Mouse (Mus musculus) induced T-regulatory cell, adult 2 months (primary cell): ENCODE results near the gene Rnf216.
"Not testable (repeated sequence)": the region's sequence is repeated elsewhere in the genome, so short reads cannot be mapped to it uniquely, and the experiment has no call there.

Experiments
- DNase-seq: peaks from one replicate; pipeline ENCODE4 v3.0.0-alpha.2; 2012; ENCODE audit warnings: low read depth

The Rnf216 gene

GRCm38 (mm10) chr5:143112281-143113246 lies at the start of gene Rnf216:
Gene Rnf216, minus strand, starts transcription at chr5:143112994.
- DNase-seq = peak; percentile 93

- DNase-seq = no peak
Observed at GRCm38 (mm10) chr5:143155534-143155933, 42.7 kb upstream of the Rnf216 start.

GRCm38 (mm10) chr5:143153756-143154155 lies 41.0 kb upstream of the Rnf216 start:
- DNase-seq = no peak

- DNase-seq = no peak
Observed at GRCm38 (mm10) chr5:143150044-143150443, 37.2 kb upstream of the Rnf216 start.

- no peak for DNase-seq
Observed at GRCm38 (mm10) chr5:143149536-143149935, 36.7 kb upstream of the Rnf216 start.

GRCm38 (mm10) chr5:143148661-143149060 lies 35.9 kb upstream of the Rnf216 start:
- DNase-seq = no peak

- DNase-seq = no peak
Observed at GRCm38 (mm10) chr5:143147481-143147880, 34.7 kb upstream of the Rnf216 start, which contains the start of gene Olfr718-ps1. Gene Olfr718-ps1, minus strand, starts transcription at chr5:143147581.

- no peak for DNase-seq
Observed at GRCm38 (mm10) chr5:143137580-143137979, 24.8 kb upstream of the Rnf216 start.

GRCm38 (mm10) chr5:143135042-143135441 lies 22.2 kb upstream of the Rnf216 start:
- no peak for DNase-seq

- not testable (repeated sequence) for DNase-seq
Observed at GRCm38 (mm10) chr5:143134216-143135010, 21.6 kb upstream of the Rnf216 start.

- DNase-seq = peak; percentile 85
Observed at GRCm38 (mm10) chr5:143132935-143133514, 20.2 kb upstream of the Rnf216 start.

GRCm38 (mm10) chr5:143130342-143130741 lies 17.5 kb upstream of the Rnf216 start:
- peak; percentile 72 for DNase-seq

GRCm38 (mm10) chr5:143129101-143129500 lies 16.3 kb upstream of the Rnf216 start:
- DNase-seq = no peak

GRCm38 (mm10) chr5:143127837-143128236 lies 15.0 kb upstream of the Rnf216 start:
- DNase-seq = no peak

GRCm38 (mm10) chr5:143126908-143127307 lies 14.1 kb upstream of the Rnf216 start:
- DNase-seq = no peak

- no peak for DNase-seq
Observed at GRCm38 (mm10) chr5:143126089-143126488, 13.3 kb upstream of the Rnf216 start.

- no peak for DNase-seq
Observed at GRCm38 (mm10) chr5:143125601-143126000, 12.8 kb upstream of the Rnf216 start.

GRCm38 (mm10) chr5:143124805-143125378 lies 12.1 kb upstream of the Rnf216 start:
- no peak for DNase-seq

GRCm38 (mm10) chr5:143122673-143123072 lies 9.9 kb upstream of the Rnf216 start:
- DNase-seq = no peak

- DNase-seq = no peak
Observed at GRCm38 (mm10) chr5:143122125-143122524, 9.3 kb upstream of the Rnf216 start.

GRCm38 (mm10) chr5:143106842-143107241 lies 6.0 kb downstream of the Rnf216 start:
- DNase-seq = no peak

GRCm38 (mm10) chr5:143103231-143103630 lies 9.6 kb downstream of the Rnf216 start:
- no peak for DNase-seq
